Mouse (Mus musculus): Measurements from ENCODE around the gene Gss.

DNA sequence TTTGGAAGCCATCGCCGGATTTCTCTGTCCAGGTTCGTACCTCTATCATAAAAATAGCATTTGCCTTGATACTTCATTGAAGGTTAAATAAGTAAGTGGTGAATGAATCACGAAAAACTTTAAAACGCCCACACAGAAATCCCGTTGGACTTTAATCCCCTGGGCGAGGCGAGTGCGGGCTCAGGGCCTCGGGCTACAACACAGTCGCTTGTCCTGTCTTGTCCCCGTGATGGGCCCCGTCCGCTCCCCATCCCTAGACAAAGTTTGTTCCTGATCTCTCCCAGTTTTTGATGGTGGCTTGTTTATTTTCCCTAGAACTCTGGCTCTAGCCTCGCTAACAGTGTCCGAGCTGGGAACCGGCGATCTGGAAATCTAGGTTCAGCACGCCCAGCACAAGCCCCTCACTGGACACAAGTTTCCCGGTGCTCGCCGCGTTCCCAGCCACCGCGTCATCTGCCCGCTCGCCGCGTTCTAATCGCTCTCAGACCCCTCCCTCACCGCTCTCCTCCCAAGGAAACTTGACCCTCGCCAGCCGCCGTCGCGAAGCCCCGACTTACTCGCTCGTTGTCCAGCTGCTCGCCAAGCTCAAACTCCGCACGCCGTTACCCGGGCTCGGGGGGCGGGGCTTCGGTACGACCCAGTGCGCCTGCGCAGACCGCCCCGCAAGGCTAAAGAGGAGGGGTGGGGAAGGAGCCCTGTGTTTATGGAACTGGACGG is at the start of gene Gss:
- TF ChIP-seq TAL1 (IDR thresholded peaks at IDR 0.05; ENCODE audit: low read length): no peak
- TF ChIP-seq GATA1 (IDR thresholded peaks at IDR 0.05; ENCODE audit: low read length): no peak
